Mouse (Mus musculus) left cerebral cortex, postnatal 4 days (tissue): ENCODE results near the gene Rfx7. TPM values are rescaled to one million over a fixed set of nuclear protein-coding genes. Genes with fewer than 3 reads are reported as not detected.
"Not testable (repeated sequence)": the region's sequence is repeated elsewhere in the genome, so short reads cannot be mapped to it uniquely, and the experiment has no call there.

Experiments
- DNase-seq: peaks from one replicate; pipeline ENCODE4 v3.0.0-alpha.2; 2022
- intact Hi-C: fragments of 180-260 bp; cut with DNase I; formaldehyde crosslinking; loops from one replicate; pipeline ENCODE4 v1.15.1; 2025
- total RNA-seq, 2 experiments: library from RNA; stranded (reverse); gene quantifications; 2 replicates each; pipeline ENCODE4 v1.2.3; 2021

Gene Rfx7
- total RNA-seq, 2 experiments from 2014 or later, result 54.6 to 59.8 TPM

- no peak for DNase-seq
- intact Hi-C loops, result loop anchor here (5.0 kb wide), 1 partner anchor 33 kb away; no protein-coding TSS in a partner anchor
Measured at GRCm38 (mm10) chr9:72638951-72639842, 107.2 kb downstream of the Rfx7 start.

- DNase-seq, result peak; percentile 86
- intact Hi-C loops, result loop anchor here (5.0 kb wide), 1 partner anchor 32 kb away; no protein-coding TSS in a partner anchor
Measured at GRCm38 (mm10) chr9:72639843-72640621, 108.0 kb downstream of the Rfx7 start.

GRCm38 (mm10) chr9:72640642-72641041, 108.6 kb downstream of the Rfx7 start:
- intact Hi-C loops, result no loop called here

GRCm38 (mm10) chr9:72641093-72641680, 109.1 kb downstream of the Rfx7 start:
- intact Hi-C loops, result no loop called here

More at GRCm38 (mm10) chr9:72640642-72641041, 108.6 kb downstream of the Rfx7 start:
- DNase-seq, result no peak

GRCm38 (mm10) chr9:72642756-72643447, 110.9 kb downstream of the Rfx7 start:
- intact Hi-C loops, DNase-seq: not testable (repeated sequence)

More at GRCm38 (mm10) chr9:72641093-72641680, 109.1 kb downstream of the Rfx7 start:
- DNase-seq, result no peak

DNA sequence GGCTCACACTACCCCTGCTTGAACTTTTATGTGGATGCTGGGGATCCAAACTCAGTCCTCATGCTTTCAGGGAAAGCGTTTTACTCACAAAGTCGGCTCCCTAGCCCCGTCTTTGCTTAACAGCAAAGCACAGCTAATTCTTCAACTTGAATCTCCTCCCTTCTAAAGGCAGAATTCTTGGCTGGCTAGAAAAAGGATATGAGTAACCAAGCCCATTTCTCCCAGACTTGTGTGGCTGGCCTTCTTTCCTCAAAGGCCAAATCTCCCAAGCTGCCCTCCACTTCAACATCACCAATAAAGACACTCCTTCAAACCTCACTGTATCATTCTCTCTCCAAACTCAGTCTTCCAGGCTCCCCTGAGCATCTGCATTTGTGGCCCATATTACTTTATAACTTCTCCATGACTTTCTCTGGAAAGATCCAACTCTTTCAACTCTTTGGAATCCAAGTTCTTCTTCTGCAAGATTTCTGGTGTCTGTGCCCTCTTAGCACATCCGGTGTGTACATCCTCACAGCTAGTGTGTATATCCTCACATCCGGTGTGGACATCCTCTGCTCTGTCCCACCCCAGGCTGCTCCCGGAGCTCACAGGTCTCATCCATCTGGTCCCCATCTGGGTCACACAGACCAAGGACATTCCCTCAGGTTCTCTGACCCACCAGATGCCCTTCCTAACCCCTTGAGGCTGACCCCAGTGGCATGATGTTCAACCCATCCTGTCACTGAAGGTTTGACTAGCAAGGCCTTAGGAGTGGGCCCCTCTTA, 111.8 kb downstream of the Rfx7 start:
- intact Hi-C loops, result no loop called here

GRCm38 (mm10) chr9:72644418-72645110, 112.5 kb downstream of the Rfx7 start:
- DNase-seq, result no peak
- intact Hi-C loops, result no loop called here

More for the DNA sequence above, 111.8 kb downstream of the Rfx7 start:
- DNase-seq, result no peak

DNA sequence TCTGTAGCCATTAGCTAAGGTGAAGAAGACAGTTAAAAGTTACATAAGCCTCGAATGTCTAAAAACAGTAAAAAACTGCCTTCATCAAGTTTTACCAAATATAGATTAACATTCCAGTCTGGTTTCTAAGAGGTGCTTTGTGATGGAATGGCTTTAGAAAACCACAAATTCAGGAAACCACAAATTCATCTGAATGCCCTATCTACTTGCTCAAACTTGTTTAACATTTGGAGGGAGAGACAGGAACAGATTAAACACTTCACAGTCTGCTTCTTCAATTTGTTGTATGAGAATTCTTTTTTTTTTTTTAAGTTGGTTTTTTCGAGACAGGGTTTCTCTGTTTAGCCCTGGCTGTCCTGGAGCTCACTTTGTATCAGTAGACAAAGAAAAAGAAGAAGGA, 117.7 kb downstream of the Rfx7 start:
- intact Hi-C loops, result no loop called here
- DNase-seq, result no peak

DNA sequence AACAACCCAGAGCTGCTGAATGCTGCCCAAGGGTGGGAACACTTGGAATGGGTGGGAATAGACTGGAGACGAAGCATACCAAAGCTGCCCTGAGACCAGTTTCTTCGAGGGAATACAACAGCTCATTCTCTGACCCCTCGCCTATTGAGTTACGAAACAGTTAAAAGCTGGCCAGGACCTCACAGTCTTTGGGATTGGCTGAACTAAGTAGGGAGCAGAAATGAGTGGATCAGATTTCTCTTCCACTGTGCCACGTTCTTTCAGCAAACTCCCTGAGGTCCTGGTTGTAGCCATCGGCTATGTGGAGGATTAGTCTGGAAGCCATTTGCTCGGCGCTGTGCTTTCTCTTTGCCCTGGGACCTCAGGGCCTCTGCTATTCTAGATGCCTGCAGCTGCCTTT, 120.9 kb downstream of the Rfx7 start:
- DNase-seq, result no peak
- intact Hi-C loops, result no loop called here

GRCm38 (mm10) chr9:72653533-72653932, 121.5 kb downstream of the Rfx7 start:
- intact Hi-C loops, result no loop called here
- no peak for DNase-seq

GRCm38 (mm10) chr9:72654593-72655242, 122.7 kb downstream of the Rfx7 start:
- intact Hi-C loops, result no loop called here
- peak; percentile 54 for DNase-seq

- DNase-seq, result peak; percentile 47
Measured at GRCm38 (mm10) chr9:72655602-72656001, 123.6 kb downstream of the Rfx7 start.

GRCm38 (mm10) chr9:72656491-72656890, 124.5 kb downstream of the Rfx7 start:
- intact Hi-C loops, result no loop called here
- DNase-seq, result no peak

More at GRCm38 (mm10) chr9:72655602-72656001, 123.6 kb downstream of the Rfx7 start:
- intact Hi-C loops, result no loop called here

- no peak for DNase-seq
- intact Hi-C loops, result no loop called here
Measured at GRCm38 (mm10) chr9:72656940-72657339, 124.9 kb downstream of the Rfx7 start.

- intact Hi-C loops, result no loop called here
- no peak for DNase-seq
Measured at GRCm38 (mm10) chr9:72657694-72658093, 125.7 kb downstream of the Rfx7 start.

GRCm38 (mm10) chr9:72660139-72660538, 128.1 kb downstream of the Rfx7 start:
- intact Hi-C loops, result no loop called here

DNA sequence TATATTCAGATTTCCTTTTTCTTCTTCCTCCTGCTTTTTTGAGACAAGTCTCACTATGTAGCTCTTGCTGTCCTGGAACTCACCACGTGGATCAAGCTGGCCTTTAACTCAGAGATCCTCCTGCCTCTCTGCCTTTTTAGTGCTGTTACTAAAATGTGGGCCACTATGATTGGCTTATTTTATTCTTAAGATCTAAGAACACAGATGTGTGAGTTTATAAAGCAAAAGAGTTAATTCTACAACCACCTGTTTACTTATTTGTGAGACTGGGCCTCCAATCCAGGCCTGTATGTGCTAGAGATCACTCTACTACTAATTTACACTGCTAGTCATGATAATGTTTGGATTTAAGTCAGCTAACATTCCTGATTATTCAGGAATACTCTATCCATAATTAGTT, 128.9 kb downstream of the Rfx7 start:
- intact Hi-C loops, result no loop called here

More at GRCm38 (mm10) chr9:72660139-72660538, 128.1 kb downstream of the Rfx7 start:
- DNase-seq, result no peak

GRCm38 (mm10) chr9:72661561-72661894, 129.5 kb downstream of the Rfx7 start:
- intact Hi-C loops, result no loop called here
- DNase-seq, result no peak

More for the DNA sequence above, 128.9 kb downstream of the Rfx7 start:
- DNase-seq, result no peak
